Mouse (Mus musculus) lung, embryonic 15.5 days (tissue): ENCODE results near the gene Def8. TPM values are rescaled to one million over a fixed set of nuclear protein-coding genes. Genes with fewer than 3 reads are reported as not detected.

Source experiments
- ATAC-seq: fragments of 200-750 bp; cut with Nextera tagmentation; 2 replicates; pipeline ENCODE4 v1.8.0; 2017; ENCODE audit warnings: moderate number of reproducible peaks, borderline replicate concordance; ENCODE audit not compliant: low FRiP score, low TSS enrichment; ENCODE audit errors: extremely low read depth
- H3K27ac ChIP-seq: fragments of 300-500 bp; sonication (generic); 2 replicates; pipeline ENCODE4 v1.5.1; 2015; ENCODE audit warnings: moderate library complexity, mild to moderate bottlenecking, inconsistent platforms
- H3K27me3 ChIP-seq: fragments of 300-500 bp; sonication (generic); 2 replicates; pipeline ENCODE4 v1.6.1; 2015; ENCODE audit warnings: inconsistent platforms
- H3K36me3 ChIP-seq: fragments of 300-500 bp; sonication (generic); 2 replicates; pipeline ENCODE4 v1.6.1; 2015; ENCODE audit warnings: inconsistent platforms
- H3K4me1 ChIP-seq: fragments of 300-500 bp; sonication (generic); 2 replicates; pipeline ENCODE4 v1.6.1; 2015; ENCODE audit warnings: inconsistent platforms
- H3K4me2 ChIP-seq: fragments of 300-500 bp; sonication (generic); 2 replicates; pipeline ENCODE4 v1.6.1; 2015; ENCODE audit warnings: inconsistent platforms, mild to moderate bottlenecking, moderate library complexity
- H3K4me3 ChIP-seq: fragments of 300-500 bp; sonication (generic); 2 replicates; pipeline ENCODE4 v1.5.1; 2015; ENCODE audit warnings: mild to moderate bottlenecking, inconsistent platforms
- H3K9ac ChIP-seq: fragments of 300-500 bp; sonication (generic); 2 replicates; pipeline ENCODE4 v1.6.1; 2015; ENCODE audit warnings: inconsistent platforms
- H3K9me3 ChIP-seq: fragments of 300-500 bp; sonication (generic); 2 replicates; pipeline ENCODE4 v1.6.1; 2016; ENCODE audit warnings: inconsistent platforms
- WGBS: fragments of 180-500 bp; shearing (Covaris S2); methylation state at CpG from one replicate; pipeline ENCODE4 v1.1.7; 2015; 5-methylcytosine and 5-hydroxymethylcytosine counted together
- polyA plus RNA-seq: library from polyadenylated mRNA; unstranded; fragments of >200 nt; fragmentation: Nextera tagmentation; extraction: Ambion mirVana; gene quantifications from 2 replicates; pipeline ENCODE4 v1.2.1, GENCODE M21; 2015

Def8 gene
- polyA plus RNA-seq, result 29.7 and 31.1 TPM in 2 replicates

DNA sequence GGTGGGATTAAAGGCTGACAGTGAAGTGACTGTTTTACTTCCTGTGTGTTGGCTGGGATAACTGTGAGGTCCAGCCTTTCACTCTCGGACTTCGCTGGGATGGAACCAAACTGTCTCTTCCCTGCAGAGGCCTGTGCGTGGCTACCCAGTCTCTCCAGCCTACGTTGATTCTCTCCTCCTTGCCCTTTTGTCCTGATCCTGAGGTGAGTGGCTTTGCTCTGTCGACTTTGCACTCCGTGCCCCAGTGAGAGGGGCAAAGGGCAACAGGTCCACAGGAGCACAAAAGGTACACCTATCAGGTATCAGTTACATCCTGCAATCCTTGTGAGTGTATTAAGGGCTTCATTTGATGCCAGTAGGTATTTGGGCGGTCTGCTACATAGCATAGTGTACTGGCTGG is at the start of gene Def8:
Gene Def8 (plus strand): TSS at position 87 of the 400 bp plus-strand sequence.
- peak within 1 kb of the TSS; percentile 21 for H3K4me3 ChIP-seq
- no peak within 1 kb of the TSS for H3K27ac ChIP-seq
- WGBS, result 63% methylated on average over 7 of the region's 7 CpGs
- ATAC-seq, result no peak
- peak within 1 kb of the TSS; percentile 51 for H3K4me2 ChIP-seq
- no peaks in the 10 kb centered on the region for H3K36me3 ChIP-seq
- H3K9me3 ChIP-seq, result peaks cover 15% of the 10 kb centered on the region; the same call in 1 of the 2 replicates
- H3K4me1 ChIP-seq, result no peaks in the 10 kb centered on the region
- no peaks in the 10 kb centered on the region for H3K27me3 ChIP-seq
- no peak within 1 kb of the TSS for H3K9ac ChIP-seq

DNA sequence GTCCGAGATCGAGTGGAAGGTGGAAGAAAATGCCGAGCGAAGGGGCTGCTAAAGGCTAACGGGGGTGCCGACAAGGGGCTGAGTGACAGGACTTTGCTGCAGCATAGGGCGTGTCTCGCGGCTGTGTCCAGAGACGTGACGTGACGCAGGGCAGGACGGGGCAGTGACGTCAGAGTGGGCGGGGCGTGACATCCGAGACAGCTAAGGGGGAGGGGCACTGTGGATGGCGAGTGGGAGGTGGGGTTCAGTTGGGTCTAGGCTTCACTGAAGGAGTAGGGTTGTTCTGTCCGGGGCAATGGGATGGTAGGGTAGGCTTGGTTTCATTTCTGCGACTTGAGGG is 49.1 kb upstream of the Def8 start:
- Histone ChIP-seq H3K4me3 (peak overlapping the region; percentile 91), H3K4me2 (peak overlapping the region; percentile 87), H3K4me1 (peaks cover 18% of the 10 kb centered on the region), H3K27ac (peak overlapping the region; percentile 98), H3K9ac (peak overlapping the region; percentile 90), H3K36me3 (0 out of 2 replicates have a peak, but pooled peaks cover 6% of the 10 kb centered on the region), H3K9me3 (no peaks in the 10 kb centered on the region), H3K27me3 (no peaks in the 10 kb centered on the region)
- ATAC-seq, result peak; percentile 87
- under 1% methylated on average over 20 of the region's 20 CpGs for WGBS

DNA sequence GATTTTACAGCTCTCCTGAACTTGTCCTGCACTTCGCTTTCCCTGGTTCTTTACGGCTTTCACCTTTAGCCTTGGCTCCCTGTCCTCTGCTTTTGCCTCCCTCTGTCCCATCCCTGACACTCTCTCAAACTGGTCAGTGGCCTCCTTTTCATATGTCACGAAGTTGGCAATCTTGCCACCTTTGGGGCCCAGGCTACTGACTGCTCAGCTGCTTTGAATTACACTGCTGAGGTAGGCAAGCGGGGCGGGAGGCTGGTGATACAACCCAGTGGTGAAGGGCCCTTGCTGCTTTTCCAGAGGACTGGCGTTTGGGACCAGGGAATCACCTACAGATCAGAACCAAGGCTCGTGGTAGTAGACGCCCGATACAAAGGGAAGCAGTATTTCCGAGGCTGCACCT is 47.6 kb upstream of the Def8 start:
- Histone ChIP-seq H3K9ac (no peak overlapping the region), H3K4me2 (no peak overlapping the region), H3K27ac (no peak overlapping the region), H3K9me3 (no peaks in the 10 kb centered on the region), H3K36me3 (0 out of 2 replicates have a peak, but pooled peaks cover 6% of the 10 kb centered on the region), H3K27me3 (no peaks in the 10 kb centered on the region), H3K4me1 (peaks cover 18% of the 10 kb centered on the region), H3K4me3 (no peak overlapping the region)
- ATAC-seq, result no peak
- WGBS, result 85% methylated on average over 10 of the region's 10 CpGs

DNA sequence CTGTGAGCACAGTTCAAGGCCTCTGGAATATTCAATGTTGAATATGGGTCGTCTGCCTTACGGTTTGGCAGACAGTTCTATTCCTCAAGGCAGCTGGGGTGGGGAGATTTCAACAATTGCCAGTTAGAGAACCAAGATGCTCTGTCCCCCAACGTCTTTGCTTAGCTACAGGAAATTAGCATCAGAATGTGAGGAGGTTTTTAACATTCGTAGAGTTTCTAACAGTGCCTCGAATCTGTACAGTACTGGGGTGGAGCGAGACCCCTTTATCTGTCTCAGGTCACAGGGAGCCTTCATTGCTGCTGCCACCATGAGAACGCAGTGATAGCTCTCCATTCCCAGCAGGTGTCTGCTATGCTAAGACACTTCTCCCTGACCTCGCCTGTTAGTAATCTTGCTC is 47.2 kb upstream of the Def8 start:
- no peak overlapping the region for H3K9ac ChIP-seq
- H3K4me2 ChIP-seq, result no peak overlapping the region
- no peak overlapping the region for H3K27ac ChIP-seq
- H3K4me3 ChIP-seq, result no peak overlapping the region
- no peak for ATAC-seq
- no peaks in the 10 kb centered on the region for H3K27me3 ChIP-seq
- H3K36me3 ChIP-seq, result 0 out of 2 replicates have a peak, but pooled peaks cover 8% of the 10 kb centered on the region
- no peaks in the 10 kb centered on the region for H3K9me3 ChIP-seq
- peaks cover 18% of the 10 kb centered on the region for H3K4me1 ChIP-seq
- WGBS, result 76% methylated on average over 8 of the region's 8 CpGs

DNA sequence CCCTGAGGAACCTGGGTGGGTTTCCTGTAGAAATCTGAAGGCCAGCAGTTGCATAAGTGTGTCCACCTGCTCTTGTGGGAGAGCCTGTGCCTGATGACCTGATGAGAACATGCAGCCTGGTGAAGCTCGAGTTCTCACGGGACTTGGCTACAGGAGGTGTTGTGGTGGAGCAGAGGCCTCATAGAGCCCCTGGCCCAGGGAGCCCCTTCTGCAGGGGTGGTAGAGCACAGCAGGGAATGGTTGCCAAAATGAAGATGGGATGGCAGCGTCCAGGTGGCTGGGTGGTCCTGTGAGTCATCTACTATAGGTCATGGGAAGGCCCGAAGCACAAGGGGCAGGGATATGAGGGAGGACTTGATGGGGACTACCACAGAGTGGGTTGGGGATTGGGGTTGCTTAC is 41.6 kb upstream of the Def8 start:
- no peaks in the 10 kb centered on the region for H3K4me1 ChIP-seq
- no peak for ATAC-seq
- H3K4me3 ChIP-seq, result no peak overlapping the region
- H3K36me3 ChIP-seq, result peaks cover 56% of the 10 kb centered on the region
- H3K27ac ChIP-seq, result no peak overlapping the region
- no peak overlapping the region for H3K4me2 ChIP-seq
- WGBS, result 90% methylated on average over 4 of the region's 4 CpGs
- no peaks in the 10 kb centered on the region for H3K27me3 ChIP-seq
- no peak overlapping the region for H3K9ac ChIP-seq
- no peaks in the 10 kb centered on the region for H3K9me3 ChIP-seq

DNA sequence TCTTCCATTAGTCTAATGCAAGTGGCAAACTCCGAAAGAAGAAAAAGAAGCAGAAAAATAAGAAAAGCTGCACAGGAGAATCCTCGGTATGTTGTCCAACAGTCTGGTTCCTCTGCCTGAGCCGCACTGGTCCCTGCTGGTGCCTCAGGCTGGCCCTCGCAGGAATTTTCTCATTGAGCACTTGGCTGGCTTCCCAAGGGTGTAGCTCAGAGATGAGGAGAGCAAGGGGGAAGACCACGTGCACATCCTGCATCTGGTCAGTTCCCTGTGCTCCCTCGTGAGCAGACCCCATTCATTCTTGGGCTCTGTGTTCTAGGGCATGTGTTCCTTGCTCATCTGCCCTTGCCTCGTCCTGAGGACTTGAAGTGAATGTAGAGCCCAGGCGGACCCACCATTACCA is 40.8 kb upstream of the Def8 start:
- H3K4me1 ChIP-seq, result no peaks in the 10 kb centered on the region
- H3K4me2 ChIP-seq, result no peak overlapping the region
- ATAC-seq, result no peak
- no peaks in the 10 kb centered on the region for H3K9me3 ChIP-seq
- H3K27me3 ChIP-seq, result no peaks in the 10 kb centered on the region
- H3K36me3 ChIP-seq, result peaks cover 64% of the 10 kb centered on the region
- H3K4me3 ChIP-seq, result no peak overlapping the region
- 83% methylated on average over 8 of the region's 8 CpGs for WGBS
- no peak overlapping the region for H3K27ac ChIP-seq
- no peak overlapping the region for H3K9ac ChIP-seq

DNA sequence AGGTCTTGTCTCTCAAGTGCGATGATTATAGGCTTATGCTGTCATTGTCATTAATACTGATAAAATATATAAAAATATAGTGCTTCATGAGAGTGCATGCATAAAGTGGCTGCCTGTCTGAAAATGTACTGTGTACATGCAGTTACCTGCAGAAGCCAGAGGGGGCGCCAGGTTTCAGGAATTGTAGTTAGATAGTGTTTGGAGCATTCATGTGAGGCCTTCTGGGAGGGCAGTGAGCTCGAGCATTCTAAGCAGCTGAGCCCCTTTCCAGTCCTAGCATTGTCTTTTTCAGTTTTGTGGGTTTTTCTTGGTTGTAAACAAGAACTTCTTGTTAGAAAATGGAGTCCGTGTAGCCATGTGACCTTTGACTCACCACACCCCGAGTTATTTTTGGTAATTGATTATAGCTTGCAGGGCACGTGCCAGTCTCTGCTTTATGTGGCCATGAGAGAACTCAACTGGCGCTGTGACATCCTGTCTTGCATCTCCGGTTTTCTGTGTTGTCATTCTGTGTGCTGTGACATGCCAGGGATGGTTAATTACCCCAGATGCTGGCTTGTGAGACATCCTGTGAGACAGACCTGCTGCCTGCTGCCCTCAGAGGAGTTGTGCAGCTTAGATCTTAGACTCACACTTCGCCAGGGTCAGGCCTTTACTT is 38.3 kb upstream of the Def8 start:
- 62% methylated on average over 9 of the region's 9 CpGs for WGBS
- Histone ChIP-seq H3K36me3 (peaks cover 81% of the 10 kb centered on the region), H3K4me2 (no peak overlapping the region)

DNA sequence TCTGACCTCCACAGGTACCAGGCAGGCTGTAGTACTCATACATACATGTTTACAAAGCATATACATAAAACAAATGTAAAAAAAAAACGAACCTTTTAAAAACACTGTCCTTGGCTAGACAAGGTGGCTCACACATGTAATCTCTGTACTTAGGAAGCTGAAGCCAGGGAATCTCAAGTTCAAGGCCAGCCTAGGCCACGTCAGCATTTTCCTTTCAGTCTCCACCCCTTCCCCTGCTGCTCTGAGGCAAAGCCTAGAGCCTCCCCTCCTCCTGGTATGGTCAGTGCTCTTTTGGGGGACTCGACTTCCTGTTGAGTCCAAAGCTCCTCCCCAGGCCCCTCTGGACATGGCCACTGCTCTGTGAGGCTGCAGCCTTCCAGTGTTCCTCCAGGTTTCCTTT is 36.3 kb upstream of the Def8 start:
- Histone ChIP-seq H3K27me3 (no peaks in the 10 kb centered on the region), H3K27ac (no peak overlapping the region), H3K4me2 (no peak overlapping the region), H3K4me1 (no peaks in the 10 kb centered on the region), H3K9ac (no peak overlapping the region), H3K4me3 (no peak overlapping the region), H3K36me3 (peaks cover 94% of the 10 kb centered on the region), H3K9me3 (no peaks in the 10 kb centered on the region)
- 65% methylated on average over 3 of the region's 3 CpGs for WGBS
- ATAC-seq, result no peak

More for the DNA sequence above, 38.3 kb upstream of the Def8 start:
- Histone ChIP-seq H3K9ac (no peak overlapping the region), H3K4me3 (no peak overlapping the region), H3K9me3 (no peaks in the 10 kb centered on the region), H3K4me1 (no peaks in the 10 kb centered on the region), H3K27ac (no peak overlapping the region), H3K27me3 (no peaks in the 10 kb centered on the region)
- no peak for ATAC-seq

DNA sequence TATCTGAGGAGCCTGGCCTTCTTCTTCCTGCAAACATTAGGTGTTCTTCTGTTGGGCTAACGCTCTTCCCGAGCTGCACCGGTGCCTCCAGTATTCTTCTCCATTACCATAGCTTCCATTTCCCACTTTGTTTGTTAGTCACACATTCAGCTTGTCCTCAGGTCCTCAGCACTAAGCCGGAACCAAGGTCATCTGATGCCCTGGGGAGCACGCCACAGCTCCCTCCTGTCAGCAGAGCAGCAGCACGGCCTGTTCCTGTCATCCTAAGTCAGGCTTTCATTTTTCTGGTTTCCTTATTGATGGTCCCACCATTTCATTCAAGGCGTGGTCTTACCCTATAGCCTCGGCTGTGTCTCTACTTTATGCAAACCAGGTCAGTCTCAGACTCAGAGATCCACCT is 35.5 kb upstream of the Def8 start:
- Histone ChIP-seq H3K4me1 (no peaks in the 10 kb centered on the region), H3K4me2 (no peak overlapping the region)

DNA sequence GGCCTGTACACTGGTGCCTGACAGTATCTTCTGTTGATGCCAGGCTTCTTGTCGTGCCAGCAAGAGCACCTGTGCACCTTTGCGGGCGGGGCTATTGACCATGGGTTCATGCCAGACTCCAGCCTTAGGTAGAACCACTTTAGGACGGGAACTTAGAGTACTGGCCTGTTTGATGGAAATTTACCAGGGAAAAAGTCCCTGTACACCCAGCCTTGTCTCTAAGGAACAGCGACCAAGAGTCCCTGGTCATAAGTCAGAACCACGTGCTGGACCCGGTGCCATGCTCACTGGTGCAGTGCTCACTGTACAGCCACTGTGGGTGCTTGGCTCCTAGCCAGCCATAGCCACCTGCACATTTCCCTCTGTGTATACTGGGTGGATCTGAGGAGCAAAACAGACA is 34.3 kb upstream of the Def8 start:
- no peaks in the 10 kb centered on the region for H3K4me1 ChIP-seq
- no peak overlapping the region for H3K4me2 ChIP-seq
- H3K9me3 ChIP-seq, result no peaks in the 10 kb centered on the region
- ATAC-seq, result peak; percentile 52; the same call in 1 of the 2 replicates
- peaks cover 94% of the 10 kb centered on the region for H3K36me3 ChIP-seq
- 89% methylated on average over 7 of the region's 7 CpGs for WGBS
- no peak overlapping the region for H3K9ac ChIP-seq
- no peak overlapping the region for H3K27ac ChIP-seq
- no peaks in the 10 kb centered on the region for H3K27me3 ChIP-seq
- no peak overlapping the region for H3K4me3 ChIP-seq

More for the DNA sequence above, 35.5 kb upstream of the Def8 start:
- no peaks in the 10 kb centered on the region for H3K27me3 ChIP-seq
- no peak overlapping the region for H3K4me3 ChIP-seq
- WGBS, result 92% methylated on average over 8 of the region's 8 CpGs
- H3K27ac ChIP-seq, result no peak overlapping the region
- H3K9me3 ChIP-seq, result no peaks in the 10 kb centered on the region
- H3K9ac ChIP-seq, result no peak overlapping the region
- H3K36me3 ChIP-seq, result peaks cover 94% of the 10 kb centered on the region
- ATAC-seq, result no peak

DNA sequence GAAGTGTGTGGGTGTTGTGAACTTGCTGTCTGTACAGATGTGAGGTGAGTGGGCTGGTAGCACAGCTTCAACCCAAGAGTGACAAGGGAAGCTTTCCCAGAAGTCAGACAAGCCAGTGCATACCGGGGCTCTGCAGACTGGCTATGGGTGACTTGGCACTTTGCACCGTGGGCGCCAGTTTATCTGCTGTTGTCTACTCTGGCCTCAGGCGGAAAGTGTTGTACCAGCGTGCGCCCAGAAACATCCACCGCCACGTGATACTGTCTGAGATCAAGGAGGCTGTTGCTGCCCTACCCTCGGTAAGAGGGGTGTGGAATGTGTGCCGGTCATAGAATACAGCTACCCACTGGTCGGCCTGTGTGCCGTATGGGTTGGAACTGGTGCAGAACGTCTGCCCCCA is 25.0 kb upstream of the Def8 start:
- ATAC-seq, result no peak
- 90% methylated on average over 13 of the region's 13 CpGs for WGBS
- no peak overlapping the region for H3K27ac ChIP-seq
- H3K36me3 ChIP-seq, result peaks cover 89% of the 10 kb centered on the region
- no peak overlapping the region for H3K4me2 ChIP-seq
- no peaks in the 10 kb centered on the region for H3K9me3 ChIP-seq
- H3K4me1 ChIP-seq, result no peaks in the 10 kb centered on the region
- no peak overlapping the region for H3K9ac ChIP-seq
- H3K27me3 ChIP-seq, result no peaks in the 10 kb centered on the region
- no peak overlapping the region for H3K4me3 ChIP-seq

DNA sequence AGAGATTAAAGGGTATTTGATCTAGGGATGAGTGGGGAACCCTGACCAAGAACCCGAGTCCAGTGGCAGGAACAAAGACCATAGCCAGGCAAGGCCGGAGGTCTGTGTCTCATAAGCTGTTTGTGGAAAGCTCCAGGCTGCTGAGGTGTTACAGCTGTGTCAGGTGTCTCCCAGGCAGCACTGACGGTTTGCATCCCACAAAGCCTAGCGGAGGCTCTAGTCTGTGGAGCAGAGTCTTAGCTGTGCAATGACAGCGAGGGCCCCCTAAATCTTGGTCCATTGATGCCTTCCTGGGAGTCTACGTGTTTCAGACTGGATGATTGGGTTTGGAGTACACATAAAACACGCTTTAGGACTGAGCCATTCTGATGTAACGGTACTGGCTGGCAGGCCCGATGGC is 21.4 kb upstream of the Def8 start:
- WGBS, result 85% methylated on average over 9 of the region's 9 CpGs
- Histone ChIP-seq H3K4me3 (no peak overlapping the region), H3K9ac (no peak overlapping the region), H3K27ac (no peak overlapping the region), H3K27me3 (no peaks in the 10 kb centered on the region), H3K36me3 (peaks cover 55% of the 10 kb centered on the region), H3K4me2 (no peak overlapping the region), H3K9me3 (no peaks in the 10 kb centered on the region), H3K4me1 (no peaks in the 10 kb centered on the region)
- ATAC-seq, result no peak
